Mouse (Mus musculus) cortical plate, adult 2 months (tissue): ENCODE results near the gene C1rb.
"Not testable (repeated sequence)": the region's sequence is repeated elsewhere in the genome, so short reads cannot be mapped to it uniquely, and the experiment has no call there.

ENCODE experiments used
- CTCF ChIP-seq: fragments of 200-500 bp; IDR thresholded peaks from 2 replicates; pipeline ENCODE4 v1.5.1; 2011; ENCODE audit warnings: mild to moderate bottlenecking, control low read depth, low read length; ENCODE audit not compliant: insufficient read depth; ENCODE audit errors: extremely low read depth
- POLR2A ChIP-seq: fragments of 200-500 bp; IDR thresholded peaks from 2 replicates; pipeline ENCODE4 v1.6.1; 2011; ENCODE audit warnings: mild to moderate bottlenecking, low read length, control low read depth; ENCODE audit not compliant: insufficient read depth; ENCODE audit errors: extremely low read depth

DNA sequence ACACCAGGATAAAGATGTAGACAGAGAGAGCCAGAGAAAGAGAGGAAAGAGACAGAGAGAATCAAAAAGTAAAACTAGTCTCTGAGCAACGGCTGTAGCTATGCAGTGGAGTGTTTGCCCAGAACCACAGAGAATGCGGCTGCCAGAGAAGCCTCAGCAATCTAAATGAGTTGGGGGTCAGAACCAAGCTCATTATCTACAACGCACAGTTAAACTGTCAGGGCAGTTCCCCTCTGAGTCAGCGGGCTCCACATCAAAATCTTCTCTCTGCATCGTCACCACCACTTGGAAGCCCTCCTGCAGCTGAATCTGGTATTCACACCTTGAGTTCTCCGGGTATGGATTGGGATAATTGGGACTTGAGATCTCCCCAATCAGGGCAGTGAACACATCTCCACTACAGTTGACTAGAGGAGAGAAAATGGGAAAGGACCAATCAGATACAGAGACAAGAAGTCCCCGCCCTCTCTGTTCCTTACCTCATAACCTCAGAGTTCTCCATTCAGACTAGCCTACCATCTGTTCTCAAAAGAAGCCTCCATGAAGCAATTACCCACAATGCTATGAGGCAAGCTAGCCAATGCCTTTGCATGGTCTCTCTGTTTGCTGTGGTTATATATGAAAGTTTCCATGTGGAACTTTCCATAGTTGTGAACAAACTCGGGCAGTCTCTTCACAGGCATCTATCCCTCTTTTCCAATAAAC lies 33.8 kb upstream of the C1rb start:
- not testable (repeated sequence) for TF ChIP-seq CTCF, POLR2A
